ENCODE assay signal across 8 mouse cellular contexts in the genomic region with DNA sequence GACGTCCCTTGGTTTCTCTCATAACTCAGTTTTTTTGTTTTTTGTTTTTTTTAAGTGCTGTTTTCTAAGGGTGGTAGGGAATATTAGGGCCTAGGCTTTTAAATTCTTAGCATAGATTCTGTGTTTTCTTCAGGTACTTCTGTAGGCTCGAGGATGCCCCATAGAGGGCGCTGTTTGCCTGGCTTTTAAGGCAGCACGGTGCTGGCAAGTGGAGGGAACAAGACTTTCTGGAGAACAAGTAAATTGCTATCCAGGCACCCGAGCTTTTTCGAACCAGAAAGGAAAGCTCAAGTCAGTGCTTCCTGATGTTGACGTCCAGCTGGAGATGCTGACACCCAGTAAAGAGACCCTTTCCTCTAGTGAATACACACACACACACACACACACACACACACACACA. TPM values are rescaled to one million over a fixed set of nuclear protein-coding genes. Genes with fewer than 3 reads are reported as not detected.
DNase-seq lines count a peak whose midpoint lies in the region; ATAC-seq lines count a peak whose summit lies in the region.

No protein-coding gene starts in this region.

- H3K27ac ChIP-seq in heart, embryonic 11.5 days (ENCODE audit: low read depth, low read length), result no peak overlapping the region
- no peak overlapping the region for H3K27ac ChIP-seq in intestine, embryonic 15.5 days
- H3K27ac ChIP-seq in midbrain, embryonic 15.5 days, result no peak overlapping the region
- no peak overlapping the region for H3K27ac ChIP-seq in stomach, embryonic 14.5 days (ENCODE audit: low read length)

- peaks cover 71% of the 10 kb centered on the region for H3K27me3 ChIP-seq in heart, embryonic 11.5 days (ENCODE audit: control insufficient read depth, insufficient read depth, low read length)
- peaks cover 77% of the 10 kb centered on the region for H3K27me3 ChIP-seq in intestine, embryonic 15.5 days (replicated peaks)
- H3K27me3 ChIP-seq in midbrain, embryonic 15.5 days (replicated peaks), result peaks cover 74% of the 10 kb centered on the region
- peaks cover 47% of the 10 kb centered on the region for H3K27me3 ChIP-seq in stomach, embryonic 14.5 days (ENCODE audit: control insufficient read depth, insufficient read depth, low read length)

- no peak overlapping the region for H3K9ac ChIP-seq in heart, embryonic 11.5 days (ENCODE audit: low read depth, low read length)
- no peak overlapping the region for H3K9ac ChIP-seq in intestine, embryonic 15.5 days
- H3K9ac ChIP-seq in midbrain, embryonic 15.5 days, result no peak overlapping the region
- no peak overlapping the region for H3K9ac ChIP-seq in stomach, embryonic 14.5 days (replicated peaks; ENCODE audit: low read depth, low read length)

- 2% methylated on average over 7 of the region's 7 CpGs for WGBS in heart, embryonic 11.5 days (ENCODE audit: insufficient replicate concordance)
- 1% methylated on average over 7 of the region's 7 CpGs for WGBS in intestine, embryonic 15.5 days
- WGBS in midbrain, embryonic 15.5 days, result under 1% methylated on average over 7 of the region's 7 CpGs
- 0% methylated on average over 7 of the region's 7 CpGs for WGBS in stomach, embryonic 14.5 days

- no peak overlapping the region for H3K4me2 ChIP-seq in heart, embryonic 11.5 days
- H3K4me2 ChIP-seq in intestine, embryonic 15.5 days (replicated peaks), result no peak overlapping the region
- H3K4me2 ChIP-seq in midbrain, embryonic 15.5 days, result no peak overlapping the region
- no peak overlapping the region for H3K4me2 ChIP-seq in stomach, embryonic 14.5 days (replicated peaks; ENCODE audit: low read depth, low read length)

- no peaks in the 10 kb centered on the region for H3K36me3 ChIP-seq in heart, embryonic 11.5 days (ENCODE audit: control insufficient read depth, insufficient read depth, low read length)
- H3K36me3 ChIP-seq in intestine, embryonic 15.5 days, result no peaks in the 10 kb centered on the region
- H3K36me3 ChIP-seq in midbrain, embryonic 15.5 days (replicated peaks), result no peaks in the 10 kb centered on the region
- no peaks in the 10 kb centered on the region for H3K36me3 ChIP-seq in stomach, embryonic 14.5 days (ENCODE audit: control insufficient read depth, insufficient read depth, low read length)

- peak; percentile 95 for DNase-seq in heart, adult 11 months
- peak; percentile 90 to 95 for DNase-seq in cerebellum, postnatal 14 days
- peak; percentile 83 for DNase-seq in gastrocnemius, adult 18-20 months (ENCODE audit: low spot score)
- peak; percentile 79 to 84 for DNase-seq in left cerebral cortex, postnatal 25 days (ENCODE audit: low spot score in 2 of 2)

- H3K9me3 ChIP-seq in heart, embryonic 11.5 days (replicated peaks; ENCODE audit: control insufficient read depth, low read length), result no peaks in the 10 kb centered on the region
- H3K9me3 ChIP-seq in intestine, embryonic 15.5 days, result no peaks in the 10 kb centered on the region
- H3K9me3 ChIP-seq in midbrain, embryonic 15.5 days, result no peaks in the 10 kb centered on the region
- H3K9me3 ChIP-seq in stomach, embryonic 14.5 days (ENCODE audit: control insufficient read depth, low read depth, low read length), result no peaks in the 10 kb centered on the region

- intact Hi-C loops in left cerebral cortex, postnatal 25 days (cut with DNase I), result loop anchor here (1.0 to 2.0 kb wide), 2 partner anchors 107 to 342 kb away; no protein-coding TSS in a partner anchor

- no peak overlapping the region for H3K4me3 ChIP-seq in heart, embryonic 11.5 days (ENCODE audit: low read depth, low read length)
- H3K4me3 ChIP-seq in intestine, embryonic 15.5 days (replicated peaks), result no peak overlapping the region
- no peak overlapping the region for H3K4me3 ChIP-seq in midbrain, embryonic 15.5 days
- no peak overlapping the region for H3K4me3 ChIP-seq in stomach, embryonic 14.5 days (ENCODE audit: low read depth, low read length)

- peaks cover 20% of the 10 kb centered on the region for H3K4me1 ChIP-seq in heart, embryonic 11.5 days (ENCODE audit: control insufficient read depth, insufficient read depth, low read length)
- H3K4me1 ChIP-seq in intestine, embryonic 15.5 days (replicated peaks), result peaks cover 24% of the 10 kb centered on the region
- H3K4me1 ChIP-seq in midbrain, embryonic 15.5 days, result peaks cover 16% of the 10 kb centered on the region
- H3K4me1 ChIP-seq in stomach, embryonic 14.5 days (ENCODE audit: control insufficient read depth, insufficient read depth, low read length), result peaks cover 19% of the 10 kb centered on the region; the same call in 1 of the 2 replicates

- no peak for ATAC-seq in heart, embryonic 11.5 days (replicated peaks; ENCODE audit: insufficient number of reproducible peaks, low FRiP score, low TSS enrichment)
- peak; percentile 57 for ATAC-seq in intestine, embryonic 15.5 days
- ATAC-seq in midbrain, embryonic 15.5 days (replicated peaks), result 0 out of 2 replicates have a peak, but pooled peaks have one; percentile 45
- ATAC-seq in stomach, embryonic 14.5 days (ENCODE audit: insufficient number of reproducible peaks, insufficient read depth, low FRiP score, low read depth), result 0 out of 2 replicates have a peak, but pooled peaks have one; percentile 37

RNA-seq across cellular contexts. Expression of a gene that starts 2.7 kb away (rescaled TPM):
- polyA plus RNA-seq in heart, embryonic 11.5 days (2014; fragmentation: Nextera tagmentation; extraction: Ambion mirVana), result not detected in 2 replicates
- total RNA-seq in gastrocnemius, adult 18-20 months (2021), result not detected
- 1.3 and 1.9 TPM in 2 replicates for polyA plus RNA-seq in intestine, embryonic 15.5 days (2015; fragmentation: Nextera tagmentation; extraction: Ambion mirVana)
- total RNA-seq in left cerebral cortex, postnatal 25 days (2021), result not detected
- 0.49 and 0.73 TPM in 2 replicates for polyA plus RNA-seq in midbrain, embryonic 15.5 days (2015; fragmentation: Nextera tagmentation; extraction: Ambion mirVana)
- 0.72 and 1.1 TPM in 2 replicates for polyA plus RNA-seq in stomach, embryonic 14.5 days (2014; fragmentation: Nextera tagmentation; extraction: Ambion mirVana)

RNA-seq across cellular contexts. Expression of a gene that starts 8.6 kb away (rescaled TPM):
- polyA plus RNA-seq in heart, embryonic 11.5 days (2014; fragmentation: Nextera tagmentation; extraction: Ambion mirVana), result not detected in 2 replicates
- not detected for total RNA-seq in gastrocnemius, adult 18-20 months (2021)
- polyA plus RNA-seq in intestine, embryonic 15.5 days (2015; fragmentation: Nextera tagmentation; extraction: Ambion mirVana), result 0.97 and 1.1 TPM in 2 replicates
- not detected for total RNA-seq in left cerebral cortex, postnatal 25 days (2021)
- 0.34 and 1.1 TPM in 2 replicates for polyA plus RNA-seq in midbrain, embryonic 15.5 days (2015; fragmentation: Nextera tagmentation; extraction: Ambion mirVana)
- 0.94 and 1.3 TPM in 2 replicates for polyA plus RNA-seq in stomach, embryonic 14.5 days (2014; fragmentation: Nextera tagmentation; extraction: Ambion mirVana)

RNA-seq across cellular contexts. Expression of a gene that starts 20.0 kb away (rescaled TPM):
- polyA plus RNA-seq in heart, embryonic 11.5 days (2014; fragmentation: Nextera tagmentation; extraction: Ambion mirVana), result 147 and 148 TPM in 2 replicates
- 10 to 100 TPM; 28.1 to 33.7 TPM for total RNA-seq in gastrocnemius, adult 18-20 months (2021)
- 187 and 188 TPM in 2 replicates for polyA plus RNA-seq in intestine, embryonic 15.5 days (2015; fragmentation: Nextera tagmentation; extraction: Ambion mirVana)
- total RNA-seq in left cerebral cortex, postnatal 25 days (2021), result 10 to 100 TPM; 61.5 to 62.7 TPM
- 165 and 166 TPM in 2 replicates for polyA plus RNA-seq in midbrain, embryonic 15.5 days (2015; fragmentation: Nextera tagmentation; extraction: Ambion mirVana)
- 210 and 232 TPM in 2 replicates for polyA plus RNA-seq in stomach, embryonic 14.5 days (2014; fragmentation: Nextera tagmentation; extraction: Ambion mirVana)
